Mouse (Mus musculus): ENCODE measurements around the gene Fam219a.

The Fam219a gene

DNA sequence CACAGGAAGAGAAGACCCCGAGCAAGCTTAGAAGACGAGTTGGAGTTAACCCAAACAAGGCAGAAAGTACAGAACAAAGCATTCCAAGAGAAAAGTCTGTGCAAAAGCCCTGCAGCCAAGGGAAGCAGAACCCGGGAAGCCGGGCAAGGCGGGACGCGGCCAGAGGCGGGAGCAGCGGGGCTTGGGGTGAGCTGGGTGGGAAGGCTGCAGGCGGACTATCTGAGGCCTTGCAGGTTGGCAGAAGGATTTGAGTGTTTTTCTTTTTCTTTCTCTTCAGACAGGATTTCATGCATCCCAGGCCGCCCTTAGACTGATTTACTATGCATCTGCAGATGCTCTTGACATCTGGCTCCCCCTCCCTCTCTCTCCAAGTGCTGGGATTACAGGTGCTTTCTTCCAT is 16.2 kb downstream of the Fam219a start:
- no peak for DNase-seq (ENCODE audit: low spot score)

DNA sequence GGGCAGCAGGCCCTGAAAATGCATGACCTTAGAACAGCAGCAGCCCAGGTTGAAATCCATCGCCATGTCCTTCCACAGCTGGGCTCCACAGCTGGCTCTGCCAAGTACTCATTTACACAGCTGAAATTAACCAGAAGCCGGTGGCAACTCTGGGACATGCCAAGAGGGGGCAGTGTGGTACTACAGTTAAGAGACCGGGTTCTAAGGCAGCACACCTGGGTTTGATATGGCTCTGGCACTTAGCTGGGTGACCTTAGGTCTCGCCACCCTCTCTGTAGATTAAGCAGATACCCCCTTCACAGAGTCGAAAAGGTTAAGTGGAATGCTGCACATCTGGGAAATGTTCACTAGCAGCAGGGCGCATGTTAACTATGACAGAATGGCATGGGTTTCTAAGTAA is 16.8 kb downstream of the Fam219a start:
- DNase-seq (ENCODE audit: low spot score) = peak; percentile 79

DNA sequence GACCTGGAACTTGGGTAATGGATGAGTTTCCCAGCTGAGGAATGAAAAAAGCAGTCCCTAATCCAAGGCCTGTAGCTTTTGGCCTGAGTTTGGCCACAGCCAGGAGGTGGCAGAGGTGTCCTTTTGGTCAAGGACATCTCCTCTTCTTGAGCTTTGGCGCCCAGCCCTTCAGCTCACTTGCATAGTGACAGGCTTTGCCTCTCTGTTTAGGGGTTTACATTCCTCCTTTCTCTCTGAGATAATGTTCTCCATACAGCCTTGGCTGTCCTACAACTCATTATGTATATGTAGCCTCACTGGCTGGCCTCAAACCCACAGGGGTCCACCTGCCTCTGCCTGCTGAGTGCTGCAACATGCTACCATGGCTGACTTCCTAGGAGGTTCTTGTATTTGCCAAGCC is 22.3 kb downstream of the Fam219a start:
- DNase-seq (ENCODE audit: low spot score) = no peak

DNA sequence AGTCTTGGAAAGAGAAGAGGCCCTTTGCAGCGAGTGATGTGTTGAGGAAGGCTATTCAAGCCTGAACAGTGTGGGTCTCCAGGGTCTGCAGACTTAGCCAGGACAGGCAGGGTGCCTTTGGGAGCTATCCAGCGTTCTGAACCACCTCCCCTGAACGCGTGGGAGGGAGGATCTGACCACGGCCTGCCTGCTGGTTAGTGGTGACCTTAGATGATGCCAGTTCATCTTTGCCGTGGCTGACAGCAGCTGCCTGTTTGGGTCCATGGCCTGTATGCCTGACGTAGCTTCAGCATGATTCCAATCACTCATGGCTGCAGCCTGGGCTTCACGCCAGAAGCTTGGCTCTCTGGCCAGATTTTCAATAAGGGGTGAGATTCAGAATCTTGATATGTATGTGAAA is 23.4 kb downstream of the Fam219a start:
- DNase-seq (ENCODE audit: low spot score) = peak; percentile 81

DNA sequence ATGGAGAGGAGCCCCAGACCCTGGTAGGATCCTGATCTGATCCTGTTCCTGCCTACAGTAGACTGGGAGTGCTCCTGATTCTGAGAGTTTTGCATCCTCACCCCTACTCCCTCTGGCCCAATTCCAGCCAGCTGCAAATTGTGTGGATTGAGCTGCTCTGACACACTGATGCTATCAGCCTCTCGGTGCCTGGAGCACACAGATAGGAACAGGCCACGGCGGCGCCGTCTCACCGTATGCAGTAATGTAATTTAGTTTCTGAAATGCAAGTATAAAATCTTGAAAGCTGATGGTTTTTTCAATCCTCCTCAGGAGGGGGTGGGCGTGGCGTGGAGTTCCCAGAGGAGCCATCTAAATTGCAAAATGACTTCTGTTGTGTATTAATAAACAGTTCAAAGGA is 27.2 kb downstream of the Fam219a start:
- no peak for DNase-seq (ENCODE audit: low spot score)

DNA sequence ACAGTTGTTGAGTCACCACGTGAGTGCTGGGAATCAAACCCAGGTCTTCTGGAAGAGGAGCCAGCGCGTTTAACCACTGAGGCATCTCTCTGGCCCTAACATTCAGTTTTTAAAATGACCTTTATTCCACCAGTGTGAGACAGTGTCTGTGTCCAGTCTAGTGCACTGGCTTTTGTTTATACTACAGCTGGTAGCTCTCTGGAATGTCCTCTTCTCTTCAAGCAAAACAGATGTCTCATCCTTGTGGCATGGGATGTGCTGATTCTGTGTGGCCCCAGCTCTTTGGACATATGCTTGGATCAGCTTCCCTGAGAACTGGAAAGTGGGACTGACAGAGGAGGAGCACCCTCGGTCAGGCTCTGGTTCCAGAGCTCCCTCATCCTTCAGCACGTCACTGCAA is 34.5 kb downstream of the Fam219a start:
- no peak for DNase-seq (ENCODE audit: low spot score)

DNA sequence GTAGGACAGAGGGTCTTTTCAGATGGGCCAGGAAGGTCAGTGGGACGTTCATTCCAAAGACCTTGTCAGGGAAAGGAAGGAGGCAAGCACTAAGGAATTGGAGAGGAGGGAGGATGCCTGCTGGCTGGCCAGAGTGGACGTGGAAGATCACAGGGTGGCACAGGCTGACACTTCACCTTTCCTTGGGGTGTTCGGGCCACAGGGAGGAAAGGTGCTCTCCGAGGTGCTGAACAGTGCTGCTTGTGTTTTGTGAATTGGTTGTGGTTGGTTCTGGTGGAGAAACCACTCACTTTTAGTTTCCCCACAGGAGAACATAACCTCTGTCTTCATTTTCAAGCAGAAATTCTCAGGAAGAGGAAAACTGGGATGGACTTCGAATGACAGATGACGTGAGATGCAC is 36.9 kb downstream of the Fam219a start:
- peak; percentile 78 for DNase-seq (ENCODE audit: low spot score)

DNA sequence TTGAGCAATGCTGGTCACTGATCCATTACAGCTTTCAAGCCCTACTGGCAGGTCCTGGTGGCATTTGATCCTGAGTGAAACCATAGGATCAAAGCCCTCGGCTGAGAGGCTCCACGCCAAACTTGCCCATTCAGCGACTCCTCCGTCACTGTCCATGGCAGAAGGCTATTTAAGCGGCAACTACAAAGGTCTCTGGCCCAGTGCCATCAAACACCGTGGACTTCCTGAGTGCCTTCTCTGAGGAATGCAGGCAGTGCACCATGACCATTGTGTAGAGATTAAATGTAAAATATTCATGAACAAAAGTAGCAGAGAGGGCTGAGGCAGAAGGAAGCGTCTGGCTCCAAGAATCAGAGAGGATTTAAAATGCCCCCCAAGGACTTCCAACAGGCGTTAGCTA is 41.3 kb downstream of the Fam219a start:
- peak; percentile 45 for DNase-seq (ENCODE audit: low spot score)

DNA sequence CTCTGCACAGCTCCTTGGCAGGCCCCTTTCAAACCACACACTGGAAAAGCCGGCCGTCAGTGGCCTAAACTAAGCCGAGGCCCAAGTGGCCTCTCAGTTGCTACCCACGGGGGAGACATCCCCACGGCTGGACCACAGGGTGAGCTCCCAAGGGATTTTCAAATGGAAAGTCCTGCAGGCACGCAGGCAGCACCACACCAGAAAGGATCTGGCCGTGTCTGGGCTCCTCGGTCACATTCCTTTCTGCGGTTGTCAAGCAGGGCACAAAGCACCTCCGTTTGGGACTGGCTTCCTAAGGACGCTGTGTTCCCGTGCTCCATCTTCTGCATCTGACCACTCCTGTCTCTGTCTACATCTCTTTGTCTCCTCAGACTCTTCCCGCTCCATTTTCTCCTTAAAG is 42.3 kb downstream of the Fam219a start:
- peak; percentile 53 for DNase-seq (ENCODE audit: low spot score)

DNA sequence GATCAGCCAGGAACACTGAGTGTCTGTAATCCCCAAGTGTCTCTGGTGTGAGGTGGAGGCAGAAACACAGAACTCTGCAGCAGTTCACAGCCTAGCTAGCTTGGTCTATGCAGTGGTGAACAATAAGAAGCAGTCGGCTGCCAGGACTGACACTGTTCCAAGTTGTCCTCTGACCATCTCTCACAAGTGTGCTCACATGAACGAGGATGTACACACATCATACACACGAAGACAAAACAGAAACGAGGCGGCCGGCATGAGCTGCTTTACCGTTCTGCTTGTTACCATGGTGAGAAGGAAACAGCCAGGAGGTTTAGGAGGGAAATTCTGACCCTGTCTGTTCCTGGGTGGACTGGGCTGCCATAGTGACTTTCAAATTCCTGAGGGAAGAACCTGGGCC is 42.8 kb downstream of the Fam219a start:
- DNase-seq (ENCODE audit: low spot score) = no peak

DNA sequence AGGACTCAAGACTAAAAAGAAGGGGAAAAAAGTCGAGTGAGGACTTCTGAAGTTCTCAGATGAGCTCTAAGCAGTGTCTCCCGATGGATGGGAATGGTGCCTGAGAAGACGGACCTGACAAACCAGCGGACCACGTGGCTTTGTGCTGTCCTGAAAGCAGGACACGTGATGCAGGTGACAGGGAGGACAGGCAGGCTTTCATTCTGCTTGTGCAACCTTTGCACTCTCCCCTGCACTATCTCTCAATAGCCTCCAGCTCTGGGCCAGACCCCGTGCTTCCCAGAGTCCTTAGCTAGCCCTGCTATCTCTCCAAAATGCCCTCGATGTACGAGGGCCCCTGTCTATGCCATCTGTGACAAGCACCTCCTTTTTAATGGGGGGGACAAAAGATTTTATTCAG is 44.5 kb downstream of the Fam219a start:
- DNase-seq (ENCODE audit: low spot score) = no peak

DNA sequence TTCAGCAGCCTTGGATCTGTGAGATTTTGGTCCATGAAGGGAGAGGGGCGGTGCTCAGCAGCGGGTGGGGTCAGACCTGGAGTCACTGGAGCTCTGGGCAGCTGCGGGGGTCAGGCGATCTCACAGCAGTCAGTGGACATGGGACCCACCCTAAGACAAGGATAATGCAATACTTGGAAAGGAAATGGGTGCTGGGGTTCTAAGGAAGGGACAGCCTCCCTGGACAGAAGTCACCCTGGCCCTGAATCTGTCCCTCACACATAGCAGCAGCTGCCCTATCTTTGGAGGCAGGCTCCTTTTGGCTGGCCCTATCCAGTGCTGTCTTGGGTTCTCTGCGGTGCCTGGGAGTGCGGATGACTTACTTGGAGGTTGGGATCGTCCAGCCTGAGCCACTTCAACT is 45.5 kb downstream of the Fam219a start:
- DNase-seq (ENCODE audit: low spot score) = no peak

DNA sequence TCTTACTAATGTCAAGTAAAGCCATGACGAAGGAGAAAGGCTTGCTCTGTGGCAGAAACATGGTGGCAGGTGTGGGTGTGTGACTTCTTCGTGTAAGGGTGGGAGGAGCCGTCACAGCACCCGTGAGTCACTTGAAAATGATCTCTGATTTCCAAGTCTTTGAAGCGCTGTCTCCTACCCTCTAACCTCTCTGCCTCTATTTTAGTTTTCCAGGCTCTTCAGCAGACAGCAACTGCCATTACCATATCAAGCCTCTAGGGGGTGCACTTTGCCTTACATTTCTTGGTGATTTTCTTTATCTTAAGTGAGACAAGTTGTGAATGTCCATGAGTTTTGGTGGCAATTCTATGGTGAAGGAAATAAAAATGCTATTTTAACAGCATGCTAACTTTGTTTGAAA is 46.5 kb downstream of the Fam219a start:
- DNase-seq (ENCODE audit: low spot score) = peak; percentile 56

DNA sequence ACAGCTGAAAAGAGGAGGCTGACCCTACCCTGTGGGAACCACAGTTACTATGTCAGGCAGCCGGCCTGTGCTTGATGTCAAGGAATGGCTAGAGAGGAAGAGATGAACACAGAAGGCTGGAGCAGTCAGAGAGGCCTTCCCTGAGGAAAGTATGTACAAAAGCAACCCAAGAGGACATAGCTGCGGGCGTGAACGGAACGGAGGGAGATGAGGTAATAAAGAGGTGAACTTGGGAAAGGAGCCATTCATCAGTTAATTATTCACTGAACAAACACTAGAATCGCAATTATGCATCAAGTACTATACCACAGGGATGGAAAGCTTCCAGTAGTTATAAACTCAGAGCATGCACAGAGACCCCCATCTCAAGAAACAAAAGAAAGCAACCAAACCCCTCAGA is 47.2 kb downstream of the Fam219a start:
- DNase-seq (ENCODE audit: low spot score) = no peak

DNA sequence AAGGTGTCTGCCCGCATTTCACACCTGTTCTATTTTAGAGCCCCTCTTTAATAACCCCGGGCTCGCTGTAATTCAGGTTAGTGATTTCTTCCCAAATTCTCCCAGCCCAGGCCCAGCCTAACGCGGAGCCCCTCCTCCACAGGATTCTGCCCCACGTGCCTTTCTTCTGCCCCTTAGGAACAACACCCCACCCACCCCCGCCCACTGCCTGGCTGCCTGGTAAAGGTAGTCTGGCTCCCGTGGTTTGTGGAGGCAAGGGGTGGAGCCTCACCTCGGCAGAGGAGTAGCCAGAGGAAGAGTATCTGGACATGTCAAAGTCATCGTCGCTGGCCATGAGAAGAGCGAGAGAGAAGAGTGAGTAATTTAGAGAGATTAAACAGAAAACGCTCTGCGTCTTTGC is 48.7 kb downstream of the Fam219a start:
- no peak for DNase-seq (ENCODE audit: low spot score)

DNA sequence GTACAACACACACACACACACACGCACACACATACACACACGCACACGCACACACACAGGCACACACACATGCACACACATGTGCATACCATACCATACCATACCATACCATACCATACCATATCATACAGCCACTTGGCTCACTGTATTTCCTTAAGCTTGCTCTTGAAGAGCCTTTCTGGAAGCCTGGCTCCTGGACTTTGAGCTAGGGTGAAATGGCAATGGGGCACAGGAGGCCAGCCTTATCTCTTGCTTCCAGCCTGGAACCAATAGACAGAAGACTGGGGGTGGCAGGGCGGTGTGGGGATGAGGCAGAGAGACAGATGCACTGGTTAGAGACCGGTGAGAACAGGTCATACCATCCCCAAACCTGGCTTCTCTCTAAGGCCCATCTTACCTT is 50.1 kb downstream of the Fam219a start:
- no peak for DNase-seq (ENCODE audit: low spot score)

DNA sequence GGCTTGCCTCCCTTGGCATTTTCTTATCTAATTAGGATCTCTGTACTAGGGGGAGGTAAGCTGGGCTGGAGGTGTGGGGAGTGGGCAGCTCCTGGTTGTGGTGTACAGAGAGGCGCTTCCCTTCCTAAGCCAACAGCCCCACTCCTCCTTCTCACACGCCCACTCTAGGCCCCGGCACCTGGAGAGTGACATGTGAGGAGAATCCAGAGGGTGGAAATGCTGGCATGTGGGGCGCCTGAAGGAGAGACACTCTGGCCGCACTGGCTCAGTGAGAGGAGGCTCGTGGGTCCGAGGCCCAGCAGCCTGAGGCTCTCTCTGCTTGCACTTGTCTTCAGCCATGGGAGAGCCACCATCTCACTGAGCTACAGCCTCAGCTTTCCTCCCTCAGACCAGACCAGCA is 51.0 kb downstream of the Fam219a start:
- DNase-seq (ENCODE audit: low spot score) = no peak

DNA sequence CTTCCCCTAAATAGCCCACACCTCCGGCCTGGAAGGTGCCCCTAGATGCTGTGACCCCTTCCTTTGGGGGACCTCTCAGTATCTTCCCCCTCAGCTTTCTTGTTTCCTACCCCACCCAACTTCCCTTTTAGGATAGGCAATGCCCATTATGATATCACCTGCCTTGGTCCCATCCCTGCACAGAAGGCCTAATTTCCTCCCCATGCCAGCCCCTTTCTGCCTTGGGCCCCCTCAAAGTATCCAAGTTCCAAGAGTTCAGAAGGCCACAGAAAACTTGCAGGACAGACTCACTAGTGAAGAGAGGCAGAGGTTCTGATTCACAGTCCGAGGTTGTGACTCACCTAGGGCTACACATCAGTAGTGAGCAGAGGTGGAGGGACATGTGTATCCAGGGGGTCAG is 52.1 kb downstream of the Fam219a start, which contains the start of gene 1110017D15Rik:
1110017D15Rik (minus strand) TSS at position 101 of the 400 bp plus-strand sequence.
- no peak for DNase-seq (ENCODE audit: low spot score)

DNA sequence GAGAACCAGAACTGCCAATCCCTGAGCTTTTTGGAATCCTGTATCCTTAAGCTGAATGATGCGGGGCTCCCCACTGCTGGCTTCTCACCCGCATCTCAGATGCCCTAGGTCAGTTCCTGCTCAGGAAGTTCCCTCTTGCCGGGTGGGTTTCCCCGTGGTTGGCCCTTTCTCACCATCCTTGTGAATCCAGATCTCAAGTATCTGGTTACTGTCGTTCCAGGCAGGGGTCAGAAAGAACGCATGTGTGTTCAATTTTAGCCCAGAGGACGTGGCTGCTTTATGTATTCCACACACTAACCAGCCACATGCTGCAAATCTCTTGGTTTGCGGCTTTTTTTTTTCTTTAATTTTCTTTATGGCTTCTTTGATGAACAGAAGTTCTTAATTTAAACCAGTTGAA is 55.6 kb downstream of the Fam219a start:
- DNase-seq (ENCODE audit: low spot score) = peak; percentile 56

DNA sequence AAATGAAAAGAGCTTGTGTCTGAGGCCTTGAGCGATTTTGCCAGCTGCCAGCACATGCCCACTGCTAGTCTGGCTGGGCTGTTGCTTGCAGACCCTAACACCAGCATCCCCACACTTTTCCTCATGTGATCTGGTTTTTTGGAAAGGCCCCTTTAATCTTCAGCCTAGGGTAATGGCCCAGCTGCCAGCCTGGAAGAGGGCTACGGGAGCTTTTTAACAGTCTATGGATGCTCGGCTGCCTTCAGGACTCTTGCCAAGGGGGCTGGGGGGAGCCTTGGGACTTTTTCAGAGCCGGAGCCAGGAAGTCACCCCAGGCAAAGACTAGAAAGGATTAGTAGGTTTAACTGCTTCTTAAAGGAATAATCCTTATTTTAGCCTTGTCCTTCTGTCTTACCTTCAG is 56.0 kb downstream of the Fam219a start:
- no peak for DNase-seq (ENCODE audit: low spot score)

DNA sequence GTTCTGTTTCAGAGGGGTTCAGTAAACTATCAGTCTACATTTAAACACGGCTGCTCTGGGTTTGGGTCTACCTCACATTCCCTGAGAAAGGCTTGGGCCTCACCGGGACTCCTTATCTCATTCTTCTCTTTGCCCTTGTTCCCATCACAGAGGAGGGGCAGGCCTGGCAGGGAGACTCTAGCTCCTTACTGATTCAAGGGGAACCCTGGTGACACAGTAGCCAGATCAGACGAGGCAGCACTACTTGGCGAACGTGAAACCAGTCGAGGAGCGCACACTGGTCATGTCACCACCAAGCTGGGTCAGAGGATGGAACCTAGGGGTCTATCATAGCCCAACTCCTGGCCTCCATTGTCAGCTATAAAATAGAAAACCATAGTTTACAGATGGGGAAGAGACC is 61.3 kb downstream of the Fam219a start:
- no peak for DNase-seq (ENCODE audit: low spot score)

DNA sequence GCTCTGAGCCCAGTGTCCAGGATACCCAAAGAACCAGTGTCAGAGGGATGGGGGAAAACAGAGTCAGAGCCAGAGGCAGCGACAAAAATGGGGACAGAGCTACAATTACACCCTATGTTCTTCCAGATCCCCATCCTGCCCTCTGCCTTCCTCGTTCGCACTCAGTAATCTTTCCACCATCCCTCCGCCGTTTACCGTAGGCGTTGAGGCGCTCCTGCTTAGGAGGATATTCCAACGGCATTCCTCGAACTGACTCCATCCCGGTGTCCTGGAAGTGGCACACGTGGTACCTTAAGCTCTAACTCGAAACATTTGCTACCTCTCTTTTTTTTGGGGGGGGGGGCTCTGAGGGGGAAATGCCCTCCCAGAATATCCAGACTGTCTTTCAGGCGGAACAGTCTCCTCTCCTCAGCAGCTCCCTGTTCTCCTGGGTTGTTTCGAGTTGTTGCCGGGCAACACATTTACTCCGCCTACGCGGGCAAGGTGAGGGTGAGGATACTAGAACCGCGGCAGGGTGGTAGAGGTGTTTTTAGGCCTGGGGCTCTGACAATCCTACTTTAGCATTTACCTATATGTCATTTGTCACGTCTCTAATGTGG is 61.9 kb downstream of the Fam219a start:
- DNase-seq (ENCODE audit: low spot score) = peak; percentile 64

DNA sequence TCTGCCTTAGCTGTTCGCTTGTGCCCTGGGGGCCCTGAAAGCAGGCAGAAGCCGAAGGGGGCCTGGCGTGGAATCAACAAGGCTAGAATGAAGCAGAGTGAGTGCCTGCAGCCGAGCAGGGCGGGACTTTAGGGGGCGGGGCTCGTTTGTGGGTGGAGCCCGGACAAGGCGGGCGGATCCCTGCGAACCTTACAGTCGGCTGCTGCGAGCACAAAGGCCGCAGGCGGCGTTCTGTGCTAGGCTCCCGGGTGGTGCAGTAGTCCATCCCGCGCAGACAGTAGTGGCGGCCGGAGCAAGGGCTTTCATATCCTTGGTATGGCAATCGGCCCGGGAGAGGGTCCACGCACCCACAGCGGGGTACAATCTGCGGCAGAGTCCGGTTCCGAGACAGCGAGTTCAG is 62.4 kb downstream of the Fam219a start:
- DNase-seq (ENCODE audit: low spot score) = peak; percentile 89

DNA sequence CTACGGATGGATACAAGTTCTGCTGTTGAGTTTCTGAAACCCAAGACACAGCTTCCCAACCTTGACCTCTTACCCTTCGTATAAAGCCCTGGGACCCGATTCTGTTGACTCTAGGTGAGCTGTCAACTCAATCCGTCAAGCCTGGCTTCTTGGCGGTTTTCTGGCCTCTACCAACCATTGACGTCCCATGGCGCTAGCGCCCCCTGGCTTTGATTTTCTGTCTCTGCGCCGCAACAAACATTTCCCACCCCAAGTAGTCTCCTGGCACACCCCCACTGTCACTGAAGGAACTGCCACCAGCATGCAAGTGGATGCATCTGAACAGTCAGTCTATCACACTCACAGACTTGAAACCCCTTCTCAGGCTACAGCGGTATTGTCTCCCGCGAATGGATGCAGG is 63.2 kb downstream of the Fam219a start:
- peak; percentile 67 for DNase-seq (ENCODE audit: low spot score)

DNA sequence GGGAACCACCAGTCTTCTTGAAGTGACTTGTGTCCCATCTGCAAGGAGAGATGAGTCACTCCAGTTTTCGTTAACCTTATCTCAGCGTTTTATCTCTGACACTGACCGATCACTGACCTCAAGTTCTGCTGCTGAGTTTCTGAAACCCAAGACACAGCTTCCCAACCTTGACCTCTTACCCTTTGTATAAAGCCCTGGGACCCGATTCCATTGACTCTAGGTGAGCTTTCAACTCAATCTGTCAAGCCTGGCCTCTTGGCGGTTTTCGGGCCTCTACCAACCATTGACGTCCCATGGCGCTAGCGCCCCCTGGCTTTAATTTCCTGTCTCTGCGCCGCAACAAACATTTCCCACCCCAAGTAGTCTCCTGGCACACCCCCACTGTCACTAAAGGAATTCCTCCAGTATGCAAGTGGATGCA is 64.2 kb downstream of the Fam219a start:
- no peak for DNase-seq (ENCODE audit: low spot score)

All from embryo, embryonic 10 days (tissue).